Mouse (Mus musculus): ENCODE results near the gene Satb1. TPM values are rescaled to one million over a fixed set of nuclear protein-coding genes. Genes with fewer than 3 reads are reported as not detected.

Satb1 gene
- total and polyA plus RNA-seq, 3 experiments = 13.0 to 21.0 (median 19.6) TPM

- DNase-seq = no peak
Observed at GRCm38 (mm10) chr17:51826461-51826860, 6.6 kb downstream of the Satb1 start.

- DNase-seq = no peak
Observed at GRCm38 (mm10) chr17:51814301-51814700, 18.8 kb downstream of the Satb1 start.

- no peak for DNase-seq
Observed at GRCm38 (mm10) chr17:51813784-51814120, 19.3 kb downstream of the Satb1 start.

GRCm38 (mm10) chr17:51812942-51813783 is 19.9 kb downstream of the Satb1 start:
- DNase-seq = peak; percentile 80

- DNase-seq = peak; percentile 62
Observed at GRCm38 (mm10) chr17:51812261-51812941, 20.7 kb downstream of the Satb1 start.

- peak; percentile 18 for DNase-seq
Observed at GRCm38 (mm10) chr17:51811911-51812260, 21.2 kb downstream of the Satb1 start.

- peak; percentile 72 for DNase-seq
Observed at GRCm38 (mm10) chr17:51811086-51811868, 21.8 kb downstream of the Satb1 start.

GRCm38 (mm10) chr17:51807429-51807828 is 25.7 kb downstream of the Satb1 start:
- no peak for DNase-seq

GRCm38 (mm10) chr17:51806124-51806960 is 26.7 kb downstream of the Satb1 start:
- no peak for DNase-seq

GRCm38 (mm10) chr17:51800208-51800607 is 32.9 kb downstream of the Satb1 start:
- DNase-seq = no peak

GRCm38 (mm10) chr17:51796459-51796858 is 36.6 kb downstream of the Satb1 start:
- no peak for DNase-seq

GRCm38 (mm10) chr17:51791226-51791625 is 41.9 kb downstream of the Satb1 start:
- DNase-seq = no peak

GRCm38 (mm10) chr17:51790387-51791060 is 42.6 kb downstream of the Satb1 start:
- no peak for DNase-seq

- no peak for DNase-seq
Observed at GRCm38 (mm10) chr17:51789777-51790176, 43.3 kb downstream of the Satb1 start.

GRCm38 (mm10) chr17:51789098-51789497 is 44.0 kb downstream of the Satb1 start:
- DNase-seq = no peak

- no peak for DNase-seq
Observed at GRCm38 (mm10) chr17:51787955-51788354, 45.1 kb downstream of the Satb1 start.

GRCm38 (mm10) chr17:51786050-51786449 is 47.0 kb downstream of the Satb1 start:
- no peak for DNase-seq

GRCm38 (mm10) chr17:51784935-51785334 is 48.2 kb downstream of the Satb1 start:
- DNase-seq = no peak

- no peak for DNase-seq
Observed at GRCm38 (mm10) chr17:51783591-51784279, 49.4 kb downstream of the Satb1 start.

GRCm38 (mm10) chr17:51780036-51780435 is 53.1 kb downstream of the Satb1 start:
- DNase-seq = no peak

GRCm38 (mm10) chr17:51778961-51779360 is 54.1 kb downstream of the Satb1 start:
- DNase-seq = no peak

Data from adrenal gland, adult 2 months (tissue).